ENCODE assay signal across 7 mouse cellular contexts in genomic region chr11:117266906-117267721, GRCm38 (mm10).
DNase-seq lines count a peak whose midpoint lies in the region; ATAC-seq and TF ChIP-seq lines count a peak whose summit lies in the region.

No protein-coding gene starts in this region.

- H3K27me3 ChIP-seq in ES-Bruce4 (ENCODE audit: control insufficient read depth, insufficient read depth, low read length, poor library complexity, severe bottlenecking): no peaks in the 10 kb centered on the region
- H3K27me3 ChIP-seq in forebrain, embryonic 15.5 days: no peaks in the 10 kb centered on the region
- 0 out of 2 replicates have a peak, but pooled peaks cover 3% of the 10 kb centered on the region for H3K27me3 ChIP-seq in hindbrain, embryonic 15.5 days
- H3K27me3 ChIP-seq in liver, embryonic 14.5 days (ENCODE audit: control insufficient read depth, insufficient read depth, low read length): peaks cover 16% of the 10 kb centered on the region

- H3K9ac ChIP-seq in ES-Bruce4 (ENCODE audit: low read depth, poor library complexity, severe bottlenecking): peak overlapping the region; percentile 71
- peak overlapping the region; percentile 61 for H3K9ac ChIP-seq in forebrain, embryonic 15.5 days (replicated peaks)
- H3K9ac ChIP-seq in hindbrain, embryonic 15.5 days: peak overlapping the region; percentile 36; the same call in 1 of the 2 replicates
- 0 out of 2 replicates have a peak overlapping the region, but pooled peaks have one; percentile 9 for H3K9ac ChIP-seq in liver, embryonic 14.5 days (replicated peaks)

- WGBS in forebrain, embryonic 15.5 days: under 1% methylated on average over 37 of the region's 37 CpGs
- under 1% methylated on average over 37 of the region's 37 CpGs for WGBS in hindbrain, embryonic 15.5 days
- WGBS in liver, embryonic 14.5 days (ENCODE audit: insufficient replicate concordance): 1% methylated on average over 37 of the region's 37 CpGs

- ATAC-seq in activated CD4-positive, CD25-positive, alpha-beta regulatory T cell, adult 4 months: peak; percentile 31
- peak; percentile 76 for ATAC-seq in forebrain, embryonic 15.5 days (replicated peaks)
- ATAC-seq in hindbrain, embryonic 15.5 days (ENCODE audit: low FRiP score, low read depth): peak; percentile 68
- peak; percentile 24 for ATAC-seq in liver, embryonic 14.5 days (ENCODE audit: insufficient read depth)

- H3K4me3 ChIP-seq in ES-Bruce4 (ENCODE audit: low read depth, low read length): peak overlapping the region; percentile 71
- H3K4me3 ChIP-seq in forebrain, embryonic 15.5 days: peak overlapping the region; percentile 61
- H3K4me3 ChIP-seq in hindbrain, embryonic 15.5 days: peak overlapping the region; percentile 51
- H3K4me3 ChIP-seq in liver, embryonic 14.5 days (ENCODE audit: insufficient read depth in 1 of 2, low read depth in 2 of 2, low read length in 2 of 2): peak overlapping the region; percentile 51 to 54

- H3K27ac ChIP-seq in ES-Bruce4 (ENCODE audit: insufficient read depth, low read length): 0 out of 2 replicates have a peak overlapping the region, but pooled peaks have one; percentile 1
- peak overlapping the region; percentile 73 for H3K27ac ChIP-seq in forebrain, embryonic 15.5 days (replicated peaks)
- peak overlapping the region; percentile 63 for H3K27ac ChIP-seq in hindbrain, embryonic 15.5 days (replicated peaks)
- no peak overlapping the region for H3K27ac ChIP-seq in liver, embryonic 14.5 days

- no peak for DNase-seq in liver, embryonic 14.5 days (ENCODE audit: low read depth in 3 of 3, low spot score in 3 of 3)
- peak; percentile 86 for DNase-seq in neural tube, embryonic 10.5 days (ENCODE audit: extremely low spot score, low spot score)
- no peak for DNase-seq in frontal cortex, postnatal 25 days (ENCODE audit: low spot score in 2 of 2)

- TF ChIP-seq CTCF in ES-Bruce4 (IDR thresholded peaks at IDR 0.05; ENCODE audit: low read depth, low read length): peak; percentile 54
- TF ChIP-seq CTCF in liver, embryonic 14.5 days (IDR thresholded peaks at IDR 0.05; ENCODE audit: low read depth): peak; percentile 21; the same call in 1 of the 2 replicates

- 0 out of 2 replicates have a peak, but pooled peaks have one; percentile 31 for TF ChIP-seq EP300 in ES-Bruce4 (IDR thresholded peaks at IDR 0.05; ENCODE audit: insufficient read depth, low read depth, low read length)
- no peak for TF ChIP-seq EP300 in liver, embryonic 14.5 days (IDR thresholded peaks at IDR 0.05; ENCODE audit: low read depth)

- no peaks in the 10 kb centered on the region for H3K36me3 ChIP-seq in ES-Bruce4 (ENCODE audit: control insufficient read depth, insufficient read depth, low read length, poor library complexity, severe bottlenecking)
- H3K36me3 ChIP-seq in forebrain, embryonic 15.5 days: no peaks in the 10 kb centered on the region
- H3K36me3 ChIP-seq in hindbrain, embryonic 15.5 days: no peaks in the 10 kb centered on the region
- H3K36me3 ChIP-seq in liver, embryonic 14.5 days (replicated peaks; ENCODE audit: control insufficient read depth, insufficient read depth, low read depth): no peaks in the 10 kb centered on the region

- no peak for TF ChIP-seq POLR2A in ES-Bruce4 (IDR thresholded peaks at IDR 0.05; ENCODE audit: insufficient read depth, low read length)

- H3K4me2 ChIP-seq in forebrain, embryonic 15.5 days (replicated peaks): peak overlapping the region; percentile 82
- H3K4me2 ChIP-seq in hindbrain, embryonic 15.5 days: peak overlapping the region; percentile 86
- H3K4me2 ChIP-seq in liver, embryonic 14.5 days (ENCODE audit: low read depth): peak overlapping the region; percentile 46

- peaks cover 14% of the 10 kb centered on the region for H3K4me1 ChIP-seq in ES-Bruce4 (ENCODE audit: control insufficient read depth, insufficient read depth, low read length)
- peaks cover 62% of the 10 kb centered on the region for H3K4me1 ChIP-seq in forebrain, embryonic 15.5 days
- H3K4me1 ChIP-seq in hindbrain, embryonic 15.5 days (replicated peaks): peaks cover 51% of the 10 kb centered on the region
- H3K4me1 ChIP-seq in liver, embryonic 14.5 days (replicated peaks; ENCODE audit: control insufficient read depth in 2 of 2, insufficient read depth in 2 of 2, low read length in 1 of 2): peaks cover 0 to 4% of the 10 kb centered on the region in 2 experiments; a peak in 1 of 4 replicates

- H3K9me3 ChIP-seq in ES-Bruce4 (replicated peaks; ENCODE audit: control insufficient read depth, insufficient read depth, low read length, poor library complexity, severe bottlenecking): no peaks in the 10 kb centered on the region
- H3K9me3 ChIP-seq in forebrain, embryonic 15.5 days: no peaks in the 10 kb centered on the region
- no peaks in the 10 kb centered on the region for H3K9me3 ChIP-seq in hindbrain, embryonic 15.5 days
- H3K9me3 ChIP-seq in liver, embryonic 14.5 days (ENCODE audit: control insufficient read depth, low read length): no peaks in the 10 kb centered on the region

Comparison
In these comparisons a context has a peak if more than half of its experiments do, and no peak if none do; other contexts are left out.
1. H3K9ac ChIP-seq: peak in every context shown above with its lines; median percentile 71 in ES-Bruce4; 61 in forebrain, embryonic 15.5 days; 36 in hindbrain, embryonic 15.5 days; 9 in liver, embryonic 14.5 days.
2. ATAC-seq: peak in every context shown above with its lines; median percentile 76 in forebrain, embryonic 15.5 days; 68 in hindbrain, embryonic 15.5 days; 31 in activated CD4-positive, CD25-positive, alpha-beta regulatory T cell, adult 4 months; 24 in liver, embryonic 14.5 days.